Mouse (Mus musculus) CH12.LX (cell line): ENCODE results near the gene Prdx2. TPM values are rescaled to one million over a fixed set of nuclear protein-coding genes. Genes with fewer than 3 reads are reported as not detected.

ENCODE experiments used
- DNase-seq: peaks from one replicate; pipeline ENCODE4 v3.0.0-alpha.2; 2013; ENCODE audit errors: extremely low read depth
- H3K27ac ChIP-seq: 2 replicates; pipeline ENCODE4 v1.5.1; 2012; ENCODE audit warnings: low read depth, mild to moderate bottlenecking, control low read depth, moderate library complexity; ENCODE audit not compliant: insufficient read depth
- H3K27me3 ChIP-seq: replicated peaks from 2 replicates; pipeline ENCODE3; 2012; ENCODE audit warnings: inconsistent platforms
- H3K36me3 ChIP-seq, 2 experiments: replicated peaks in 1 of 2; 2 replicates each; pipeline versions ENCODE3 to v1.6.1; 2012; ENCODE audit warnings: inconsistent platforms in 1 of 2, low read length in 1 of 2, mild to moderate bottlenecking in 1 of 2, mixed read lengths in 1 of 2, moderate library complexity in 1 of 2; ENCODE audit not compliant: control insufficient read depth in 1 of 2, insufficient read depth in 1 of 2
- H3K4me1 ChIP-seq, 2 experiments: 2 replicates each; pipeline ENCODE4 v1.6.1; 2012; ENCODE audit warnings: inconsistent platforms in 1 of 2, moderate library complexity in 1 of 2; ENCODE audit not compliant: insufficient read depth in 2 of 2, control insufficient read depth in 1 of 2
- H3K4me2 ChIP-seq: 2 replicates; pipeline ENCODE4 v1.6.1; 2012; ENCODE audit warnings: low read depth, mild to moderate bottlenecking, control low read depth; ENCODE audit not compliant: poor library complexity, insufficient read depth, severe bottlenecking
- H3K4me3 ChIP-seq, 3 experiments: fragments of 150-350 bp in 1 of 3; sonication (generic) in 1 of 3; replicated peaks in 1 of 3; 2 replicates each; pipeline versions ENCODE3 to v1.5.1; 2011 to 2012; ENCODE audit warnings: low read depth in 2 of 3, low read length in 2 of 3, mild to moderate bottlenecking in 2 of 3, moderate library complexity in 2 of 3, control low read depth in 1 of 3, improper control_type of control experiment in 1 of 3, inconsistent platforms in 1 of 3, mixed read lengths in 1 of 3; ENCODE audit not compliant: poor library complexity in 1 of 3
- H3K79me2 ChIP-seq: replicated peaks from 2 replicates; pipeline ENCODE4 v1.6.1; 2012; ENCODE audit warnings: mild to moderate bottlenecking, moderate library complexity; ENCODE audit not compliant: control insufficient read depth, poor library complexity, insufficient read depth, severe bottlenecking; ENCODE audit errors: extremely low read depth
- H3K9ac ChIP-seq: 2 replicates; pipeline ENCODE4 v1.6.1; 2012; ENCODE audit warnings: low read depth, mild to moderate bottlenecking, control low read depth, moderate library complexity; ENCODE audit not compliant: insufficient read depth
- H3K9me3 ChIP-seq: replicated peaks from 2 replicates; pipeline ENCODE3; 2012; ENCODE audit warnings: low read length, inconsistent platforms, mixed read lengths
- CHD1 ChIP-seq: IDR thresholded peaks from 2 replicates; pipeline ENCODE4 v1.6.1; 2012; ENCODE audit warnings: low read depth, low read length, improper control_type of control experiment, inconsistent platforms
- CTCF ChIP-seq, 2 experiments: IDR thresholded peaks in 1 of 2; conservative IDR thresholded peaks in 1 of 2; 2 replicates each; pipeline ENCODE4 v1.5.1; 2011 to 2012; ENCODE audit warnings: low read depth in 2 of 2, low read length in 2 of 2, improper control_type of control experiment in 1 of 2, inconsistent platforms in 1 of 2, mild to moderate bottlenecking in 1 of 2, moderate library complexity in 1 of 2
- E2F4 ChIP-seq: IDR thresholded peaks from 2 replicates; pipeline ENCODE4 v1.6.1; 2011; ENCODE audit warnings: low read depth, low read length, improper control_type of control experiment; ENCODE audit not compliant: insufficient replicate concordance
- IRF4 ChIP-seq: IDR thresholded peaks from 2 replicates; pipeline ENCODE4 v1.6.1; 2014; ENCODE audit warnings: low read depth, mild to moderate bottlenecking, inconsistent platforms, low read length, improper control_type of control experiment
- JUN ChIP-seq: IDR thresholded peaks from 2 replicates; pipeline ENCODE4 v1.6.1; 2011; ENCODE audit warnings: low read depth, mild to moderate bottlenecking, low read length, improper control_type of control experiment, moderate library complexity; ENCODE audit not compliant: insufficient read depth
- MAZ ChIP-seq: IDR thresholded peaks from 2 replicates; pipeline ENCODE4 v1.6.1; 2012; ENCODE audit warnings: low read depth, mild to moderate bottlenecking, inconsistent platforms, low read length, improper control_type of control experiment, moderate library complexity
- NELFE ChIP-seq: IDR thresholded peaks from 2 replicates; pipeline ENCODE4 v1.6.1; 2011; ENCODE audit warnings: low read depth, low read length, improper control_type of control experiment
- PAX5 ChIP-seq: IDR thresholded peaks from 2 replicates; pipeline ENCODE4 v1.6.1; 2012; ENCODE audit warnings: low read length, inconsistent platforms, mixed read lengths
- POLR2A ChIP-seq: IDR thresholded peaks from 2 replicates; pipeline ENCODE4 v1.6.1; 2011; ENCODE audit warnings: low read depth, mild to moderate bottlenecking, improper control_type of control experiment, low read length
- RAD21 ChIP-seq: IDR thresholded peaks from 2 replicates; pipeline ENCODE4 v1.6.1; 2011; ENCODE audit warnings: low read depth, mild to moderate bottlenecking, low read length, improper control_type of control experiment, moderate library complexity
- RCOR1 ChIP-seq: conservative IDR thresholded peaks from 2 replicates; pipeline ENCODE4 v1.6.1; 2012; ENCODE audit warnings: low read depth, mild to moderate bottlenecking, inconsistent platforms, low read length, improper control_type of control experiment
- TCF12 ChIP-seq: IDR thresholded peaks from 2 replicates; pipeline ENCODE4 v1.6.1; 2014; ENCODE audit warnings: low read depth, mild to moderate bottlenecking, inconsistent platforms, low read length, improper control_type of control experiment
- UBTF ChIP-seq: IDR thresholded peaks from 2 replicates; pipeline ENCODE4 v1.6.1; 2012; ENCODE audit warnings: low read depth, mild to moderate bottlenecking, inconsistent platforms, low read length, improper control_type of control experiment, moderate library complexity
- ZKSCAN1 ChIP-seq: IDR thresholded peaks from 2 replicates; pipeline ENCODE4 v1.6.1; 2012; ENCODE audit warnings: low read depth, inconsistent platforms, low read length, improper control_type of control experiment, borderline replicate concordance
- dilution Hi-C: fragments of 300-500 bp; cut with MboI; formaldehyde crosslinking; loops from 2 replicates; pipeline ENCODE4 v1.14.3; 2020; ENCODE audit warnings: low sequenced_read_pairs; ENCODE audit not compliant: extremely low pct_unique_long_range_greater_than_20kb, extremely low pct_ligation_motif_present
- in situ Hi-C: fragments of 300-500 bp; cut with MboI; formaldehyde crosslinking; loops from 3 replicates; pipeline ENCODE4 v1.14.3; 2019; ENCODE audit warnings: low sequenced_read_pairs, low pct_ligation_motif_present, low pct_unique_long_range_greater_than_20kb, mixed read lengths
- polyA plus RNA-seq: library from polyadenylated mRNA; unstranded; fragments of >175 nt; gene quantifications from 2 replicates; pipeline ENCODE4 v1.2.1, GENCODE M21; 2012; ENCODE audit warnings: low read depth; ENCODE audit not compliant: insufficient read length
- total RNA-seq, 2 experiments: library from RNA; depleted of rRNA; stranded (reverse); fragments of 300-350 nt in 1 of 2; fragments of >200 nt in 1 of 2; gene quantifications; 2 replicates each; pipeline ENCODE4 v1.2.3; 2012 to 2014

Gene Prdx2
- total and polyA plus RNA-seq, 3 experiments, result 158 to 232 (median 218) TPM

- no peak for TF ChIP-seq E2F4
Observed at GRCm38 (mm10) chr8:84969241-84970134, at the start of gene Prdx2, which contains the start of the genes Gm49661 and Rnaseh2a (continued).

DNA sequence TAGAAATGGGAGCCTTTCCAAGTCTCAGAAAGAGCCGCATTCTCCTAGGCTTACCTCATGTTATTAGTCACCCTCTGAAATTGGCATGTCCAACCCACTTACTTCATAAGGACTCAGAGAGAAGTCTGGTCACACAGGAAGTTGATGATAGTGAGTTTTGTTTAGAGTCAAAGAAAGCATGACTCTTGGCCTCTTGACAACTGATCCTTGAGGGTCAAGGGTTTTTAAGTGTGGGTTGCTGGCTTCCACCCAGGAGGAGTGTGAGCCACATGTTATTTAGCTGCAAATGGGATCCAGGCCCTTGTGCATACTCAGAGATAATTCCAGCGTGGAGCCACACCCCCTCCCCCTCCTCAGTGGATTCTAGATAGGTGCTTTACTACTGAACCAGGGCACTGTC lies 47.8 kb upstream of the Prdx2 start:
- H3K27me3 ChIP-seq, result peaks cover 2% of the 10 kb centered on the region
- no peaks in the 10 kb centered on the region for H3K79me2 ChIP-seq
- H3K27ac ChIP-seq, result no peak overlapping the region
- H3K9me3 ChIP-seq, result no peaks in the 10 kb centered on the region
- no peak for DNase-seq
- H3K4me1 ChIP-seq, result peaks cover 0 to 3% of the 10 kb centered on the region in 2 experiments; a peak in 1 of 4 replicates
- H3K36me3 ChIP-seq, result peaks cover 0 to 6% of the 10 kb centered on the region in 2 experiments
- TF ChIP-seq ZKSCAN1, result no peak
- no peak for TF ChIP-seq RCOR1
- TF ChIP-seq CTCF (conservative IDR thresholded peaks at IDR 0.05 in 1 of 2, IDR thresholded peaks at IDR 0.05 in 1 of 2; ENCODE audit: low read depth in 2 of 2, low read length in 2 of 2), result no peak
- no peak for TF ChIP-seq UBTF
- no peak for TF ChIP-seq TCF12
- TF ChIP-seq E2F4, result no peak
- no peak for TF ChIP-seq PAX5
- no peak for TF ChIP-seq JUN
- no peak for TF ChIP-seq RAD21
- TF ChIP-seq POLR2A, result no peak
- TF ChIP-seq NELFE, result no peak
- TF ChIP-seq MAZ, result no peak
- no peak overlapping the region for H3K4me3 ChIP-seq
- no peak overlapping the region for H3K4me2 ChIP-seq
- dilution Hi-C loops (no loop called here), in situ Hi-C loops (no loop called here)
- no peak overlapping the region for H3K9ac ChIP-seq

DNA sequence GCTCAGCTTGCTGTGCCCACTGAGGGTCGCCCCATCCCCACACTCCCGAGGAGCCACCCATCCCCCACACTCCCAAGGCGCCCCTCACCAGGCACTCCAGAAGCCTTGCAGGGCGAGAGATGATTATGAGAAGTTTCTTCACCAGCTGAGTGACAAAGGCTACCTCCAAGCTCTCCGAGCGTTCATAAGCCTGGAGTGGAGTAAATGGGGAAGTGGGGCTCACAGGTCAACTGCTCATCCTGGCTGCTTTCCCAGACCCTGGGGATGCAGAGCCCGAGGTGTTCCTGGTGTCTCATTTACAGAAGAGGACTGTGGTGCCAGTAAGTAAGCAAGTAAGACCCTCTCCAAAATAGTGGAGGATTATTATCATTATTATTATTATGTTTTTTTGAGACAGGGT lies 43.8 kb upstream of the Prdx2 start:
- H3K4me2 ChIP-seq, result no peak overlapping the region
- H3K79me2 ChIP-seq, result no peaks in the 10 kb centered on the region
- H3K36me3 ChIP-seq, result peaks cover 0 to 2% of the 10 kb centered on the region in 2 experiments
- H3K9me3 ChIP-seq, result no peaks in the 10 kb centered on the region
- no peak overlapping the region for H3K9ac ChIP-seq
- dilution Hi-C loops (no loop called here), in situ Hi-C loops (no loop called here)
- H3K27ac ChIP-seq, result no peak overlapping the region
- DNase-seq, result no peak
- peaks cover 21% of the 10 kb centered on the region for H3K27me3 ChIP-seq
- H3K4me1 ChIP-seq, result peaks cover 5 to 6% of the 10 kb centered on the region in 2 experiments; a peak in 3 of 4 replicates
- H3K4me3 ChIP-seq, result no peak overlapping the region
- no peak for TF ChIP-seq ZKSCAN1
- TF ChIP-seq IRF4, result no peak
- no peak for TF ChIP-seq CHD1
